Mouse (Mus musculus): Measurements from ENCODE around the gene Tmem178.

Tmem178 gene

GRCm38 (mm10) chr17:80997226-80997625, 52.8 kb downstream of the Tmem178 start:
- no peak for DNase-seq (ENCODE audit: low spot score)

DNA sequence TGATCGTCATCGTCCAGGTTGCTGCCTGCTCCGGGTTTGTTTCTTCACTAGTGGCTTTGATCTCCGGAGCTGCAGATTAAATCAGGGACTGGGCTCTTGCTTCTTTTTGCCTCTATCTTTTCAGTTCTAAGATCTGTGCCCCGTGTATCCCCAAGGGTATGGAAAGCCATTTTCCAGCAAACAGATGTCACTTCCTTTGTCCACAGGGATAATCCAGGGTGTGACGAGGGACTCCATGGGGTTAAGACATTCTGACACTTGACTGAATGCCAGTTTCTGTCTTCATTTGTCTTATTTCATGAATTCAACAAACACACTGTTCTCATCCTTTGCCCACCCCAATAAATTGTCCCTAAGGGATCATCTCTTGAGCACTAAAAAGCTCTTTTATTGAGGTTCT, 54.5 kb downstream of the Tmem178 start:
- no peak for DNase-seq (ENCODE audit: low spot score)

- DNase-seq (ENCODE audit: low spot score): no peak
Observed at GRCm38 (mm10) chr17:81001010-81001409, 56.6 kb downstream of the Tmem178 start.

DNA sequence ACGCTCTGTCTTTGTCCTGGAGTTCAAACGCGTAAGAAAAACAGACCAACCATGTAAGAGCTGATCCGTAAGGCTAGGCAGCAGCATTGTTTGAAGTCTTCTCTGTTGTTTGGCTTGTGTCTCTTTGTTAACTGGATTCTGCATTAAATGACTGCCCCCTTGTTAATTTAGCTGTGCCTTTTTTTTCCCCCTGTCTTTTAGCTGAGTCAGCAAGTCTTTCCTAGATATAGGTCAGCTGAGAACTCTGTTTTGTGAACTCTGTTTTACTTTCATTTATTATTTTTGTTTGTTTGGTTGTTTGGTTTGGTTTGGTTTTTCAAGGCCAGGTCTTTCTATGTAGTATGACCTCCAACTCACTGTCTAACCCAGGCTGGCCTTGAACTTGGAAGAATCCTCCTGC, 57.2 kb downstream of the Tmem178 start:
- DNase-seq (ENCODE audit: low spot score): no peak

DNA sequence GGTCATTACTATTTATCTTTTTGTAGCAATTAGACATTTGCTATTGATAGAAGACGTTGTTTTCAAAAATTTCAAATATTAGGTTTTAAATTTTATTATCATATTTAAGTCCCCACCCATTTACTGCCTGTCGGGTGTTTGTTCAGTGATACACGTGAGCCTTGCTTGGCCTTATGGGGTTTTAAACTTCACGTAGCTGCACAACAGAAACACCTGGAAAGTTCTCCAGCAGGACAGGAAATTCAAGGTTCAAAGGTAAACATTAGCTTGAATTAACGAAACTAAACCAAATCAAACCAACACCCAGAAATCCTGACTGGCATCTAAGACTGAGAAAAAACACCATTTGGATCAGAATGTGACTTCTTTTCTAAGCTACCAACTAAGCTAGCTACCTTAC, 57.7 kb downstream of the Tmem178 start:
- no peak for DNase-seq (ENCODE audit: low spot score)

DNA sequence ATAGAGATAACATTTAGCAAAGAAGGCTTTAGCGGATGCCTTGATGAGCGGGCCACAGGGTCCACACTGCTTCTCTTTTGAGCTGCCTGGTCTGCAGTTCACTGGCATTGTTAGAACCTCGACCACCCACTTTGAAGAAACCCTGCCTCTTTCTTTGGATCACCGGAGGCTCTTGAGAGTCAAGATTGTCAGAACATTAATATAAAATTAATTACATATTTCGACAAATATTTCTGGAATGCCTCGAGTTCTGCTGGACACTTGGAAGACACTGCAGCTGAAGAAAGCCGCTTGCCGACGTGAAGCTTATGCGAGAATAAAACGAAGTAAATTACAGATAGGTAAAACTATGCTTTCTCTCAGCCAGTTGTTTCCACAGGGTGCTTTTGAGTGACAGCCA, 60.0 kb downstream of the Tmem178 start:
- no peak for DNase-seq (ENCODE audit: low spot score)

DNA sequence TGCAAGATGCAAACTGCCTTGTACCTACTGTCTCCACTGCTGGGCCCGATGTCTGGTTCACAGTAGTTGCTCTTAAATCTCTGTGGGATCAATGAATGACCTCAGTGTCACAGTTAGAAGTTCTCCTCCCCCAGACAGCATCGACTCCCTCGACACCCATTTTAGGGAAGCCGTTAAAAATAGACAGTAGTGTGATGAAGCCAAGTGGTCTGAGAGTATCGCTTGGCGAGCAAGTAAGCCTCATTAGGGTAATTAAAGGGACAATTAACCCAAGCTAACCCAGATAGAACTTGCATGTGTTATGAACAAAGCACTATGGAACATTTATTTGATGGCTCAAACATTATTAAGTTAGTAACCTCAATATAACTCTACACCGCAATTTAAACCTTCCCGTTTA, 60.9 kb downstream of the Tmem178 start:
- no peak for DNase-seq (ENCODE audit: low spot score)

GRCm38 (mm10) chr17:81009112-81009511, 64.7 kb downstream of the Tmem178 start:
- DNase-seq (ENCODE audit: low spot score): no peak

- DNase-seq (ENCODE audit: low spot score): no peak
Observed at GRCm38 (mm10) chr17:81010199-81010598, 65.8 kb downstream of the Tmem178 start.

- no peak for DNase-seq (ENCODE audit: low spot score)
Observed at GRCm38 (mm10) chr17:81010844-81011685, 66.6 kb downstream of the Tmem178 start.

DNA sequence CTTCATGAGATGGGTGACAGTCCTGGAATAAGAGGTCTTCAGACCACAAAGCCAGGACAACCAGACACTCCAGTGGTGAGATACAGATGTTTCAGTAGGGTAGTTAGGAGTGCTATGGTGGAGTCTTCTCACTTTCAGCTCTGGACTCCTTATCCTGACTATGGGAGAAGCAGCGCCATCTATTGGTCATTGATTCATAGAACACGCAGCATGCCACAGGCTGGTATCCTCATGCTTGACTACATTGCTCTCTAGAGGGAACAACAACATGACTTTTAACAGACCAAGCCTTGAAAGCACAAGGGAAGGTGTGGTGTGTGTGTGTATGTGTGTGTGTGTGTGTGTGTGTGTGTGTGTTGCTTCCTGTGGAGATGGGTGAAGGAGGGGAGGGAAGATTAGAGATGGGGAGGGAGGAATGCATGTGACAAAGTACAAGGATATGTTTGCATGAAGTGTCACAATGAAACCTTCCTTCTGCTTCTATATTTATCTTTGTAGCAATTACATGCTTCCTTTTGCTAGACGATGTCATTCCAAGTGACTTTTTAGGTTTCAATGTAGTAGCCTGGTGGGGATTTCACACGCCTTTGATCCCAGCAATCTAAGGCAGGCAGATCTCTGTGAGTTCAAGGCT, 71.5 kb downstream of the Tmem178 start:
- peak; percentile 48 for DNase-seq (ENCODE audit: low spot score)

DNA sequence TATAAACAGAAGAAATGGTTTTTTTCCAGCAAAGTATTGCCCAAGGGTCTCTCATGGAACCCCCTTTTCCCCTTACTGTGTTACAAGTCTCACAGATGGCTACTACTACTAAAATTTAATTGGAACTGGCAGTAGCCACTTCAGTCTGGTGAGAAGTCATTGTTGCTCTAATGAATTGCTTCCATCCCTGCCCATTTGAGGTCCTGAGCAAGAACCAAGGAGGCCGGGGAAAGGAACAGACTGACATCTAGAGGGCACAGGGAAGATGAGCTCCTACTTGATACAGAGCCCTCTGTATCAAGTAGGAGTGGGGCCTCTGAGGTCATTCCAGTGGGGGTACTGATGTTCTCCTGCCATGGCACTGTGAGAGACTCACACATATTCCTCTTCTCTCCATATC, 72.7 kb downstream of the Tmem178 start:
- no peak for DNase-seq (ENCODE audit: low spot score)

DNA sequence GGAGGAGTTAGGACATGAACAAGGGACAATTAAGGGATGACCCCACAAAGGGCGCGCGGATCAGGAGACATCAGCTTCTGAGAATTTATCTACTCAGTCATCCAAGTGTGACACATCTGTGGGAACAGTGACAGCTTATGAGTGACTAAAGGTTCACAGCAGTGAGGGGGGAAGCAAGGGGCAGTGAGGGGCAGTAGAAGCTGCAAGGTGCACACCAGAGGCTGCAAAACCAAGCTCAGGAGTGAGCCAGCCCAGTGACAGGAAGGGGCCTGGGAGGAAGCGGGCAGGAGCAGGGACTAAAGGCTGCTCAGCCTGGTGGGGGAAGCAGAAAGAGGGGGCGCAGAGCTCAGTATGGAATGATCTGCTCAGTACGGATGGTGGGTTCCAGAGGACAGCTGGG, 82.9 kb downstream of the Tmem178 start:
- DNase-seq (ENCODE audit: low spot score): no peak

GRCm38 (mm10) chr17:81031830-81032442, 87.5 kb downstream of the Tmem178 start:
- peak; percentile 62 for DNase-seq (ENCODE audit: low spot score)

GRCm38 (mm10) chr17:81032957-81033356, 88.5 kb downstream of the Tmem178 start:
- DNase-seq (ENCODE audit: low spot score): no peak

DNA sequence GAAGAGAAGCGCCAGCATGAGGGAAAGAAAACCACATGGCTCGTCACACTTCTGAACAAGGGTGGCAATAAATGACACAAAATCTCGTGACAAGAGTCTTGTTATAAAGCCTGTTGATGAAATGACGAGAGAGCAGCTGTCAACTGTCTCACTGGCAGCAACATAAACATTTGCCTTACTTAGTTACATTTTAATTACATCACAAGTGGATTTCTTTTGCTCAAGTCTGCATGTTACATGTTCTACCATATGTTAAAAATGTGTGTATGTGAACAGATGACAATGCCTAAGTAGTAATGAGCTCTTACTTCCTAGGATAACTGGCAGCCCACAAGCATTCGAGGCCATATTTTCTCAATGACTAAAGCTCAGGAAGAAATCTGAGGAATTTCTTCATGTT, 90.9 kb downstream of the Tmem178 start:
- DNase-seq (ENCODE audit: low spot score): no peak

- peak; percentile 29 for DNase-seq (ENCODE audit: low spot score)
Observed at GRCm38 (mm10) chr17:81038707-81039408, 94.4 kb downstream of the Tmem178 start.

GRCm38 (mm10) chr17:81041662-81042061, 97.2 kb downstream of the Tmem178 start:
- peak; percentile 31 for DNase-seq (ENCODE audit: low spot score)

DNA sequence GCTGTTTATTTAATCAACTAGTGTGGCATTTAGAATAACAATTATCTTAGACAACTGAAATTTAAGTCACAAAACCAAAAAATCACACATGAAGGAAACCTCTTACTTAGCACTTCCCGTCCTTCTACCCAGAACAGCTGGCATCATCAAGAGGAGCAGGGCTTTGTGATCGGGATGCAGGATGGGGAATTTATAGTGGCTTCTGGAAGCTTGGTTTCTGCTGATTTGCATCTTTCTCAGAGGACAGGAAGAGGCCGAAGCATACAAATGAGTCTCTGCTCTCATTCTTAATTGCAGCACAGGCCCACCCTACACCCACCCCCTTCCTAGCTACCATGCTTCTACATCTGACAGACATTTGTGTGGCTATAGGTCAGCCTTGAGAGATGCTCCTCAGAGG, 99.9 kb downstream of the Tmem178 start:
- DNase-seq (ENCODE audit: low spot score): no peak

DNA sequence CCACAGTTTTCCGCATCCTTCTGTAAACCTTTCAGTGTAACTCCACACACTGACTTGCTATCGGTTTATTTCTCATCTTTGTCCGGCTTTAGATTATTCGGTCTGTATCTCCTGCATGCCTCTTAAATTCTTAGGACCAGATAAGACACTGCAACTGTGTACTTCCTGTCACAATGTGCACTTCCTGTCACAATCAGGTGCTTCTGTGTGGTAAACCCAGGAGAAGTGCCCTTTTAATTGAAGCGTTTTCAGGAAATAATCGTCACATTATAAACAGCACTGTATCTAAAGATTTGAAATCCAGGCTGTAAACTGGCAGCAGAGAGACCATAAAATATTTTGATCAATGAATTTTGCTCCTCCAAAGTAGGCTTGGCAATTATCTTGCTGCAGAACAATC, 100.7 kb downstream of the Tmem178 start:
- DNase-seq (ENCODE audit: low spot score): no peak

- DNase-seq (ENCODE audit: low spot score): peak; percentile 27
Observed at GRCm38 (mm10) chr17:81045525-81046150, 101.2 kb downstream of the Tmem178 start.

DNA sequence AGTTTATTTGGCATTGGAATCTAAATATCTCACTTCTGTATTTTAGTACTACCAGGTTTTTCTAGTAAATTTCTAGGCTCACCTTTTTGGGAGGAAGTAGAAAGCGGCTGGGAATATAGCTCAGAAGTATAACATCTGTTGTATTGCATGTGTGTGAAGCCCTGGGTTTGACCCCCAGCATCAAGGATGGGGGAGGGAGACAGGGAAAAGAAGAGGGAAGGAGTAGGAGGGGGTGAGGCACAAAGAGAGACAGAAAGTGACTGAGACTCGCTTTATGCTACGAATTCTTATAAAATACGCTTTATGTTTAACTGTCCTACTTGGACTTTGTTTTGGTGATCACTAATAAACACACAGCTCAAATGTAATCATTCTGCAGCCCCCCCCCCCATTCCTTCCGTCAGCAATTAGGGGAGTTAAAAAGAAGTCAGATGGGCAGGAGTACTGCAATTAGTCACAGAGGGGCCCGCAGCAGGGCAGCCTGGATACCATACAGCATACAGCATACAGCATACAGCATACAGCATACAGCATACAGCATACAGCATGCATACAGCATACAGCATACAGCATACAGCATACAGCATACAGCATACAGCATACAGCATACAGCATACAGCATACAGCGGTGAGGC, 103.6 kb downstream of the Tmem178 start:
- DNase-seq (ENCODE audit: low spot score): no peak

Data from c-Kit-positive CD71-positive TER-119-positive erythroid progenitor cells, embryonic 14.5 days (primary cell).